Mouse (Mus musculus) limb, embryonic 11.5 days (tissue): ENCODE results near the gene Sbno2. TPM values are rescaled to one million over a fixed set of nuclear protein-coding genes. Genes with fewer than 3 reads are reported as not detected.

Source experiments
- ATAC-seq: fragments of 200-750 bp; cut with Nextera tagmentation; 2 replicates; pipeline ENCODE4 v1.8.0; 2017; ENCODE audit warnings: low read depth; ENCODE audit not compliant: insufficient number of reproducible peaks, low FRiP score, low TSS enrichment
- DNase-seq: peaks from one replicate; pipeline ENCODE4 v3.0.0-alpha.2; 2015; ENCODE audit warnings: low spot score
- H3K27ac ChIP-seq: fragments of 300-500 bp; sonication (generic); replicated peaks from 2 replicates; pipeline ENCODE4 v1.5.1; 2014; ENCODE audit warnings: low read depth, mild to moderate bottlenecking, low read length
- H3K27me3 ChIP-seq: fragments of 300-500 bp; sonication (generic); 2 replicates; pipeline ENCODE4 v1.6.1; 2014; ENCODE audit warnings: mild to moderate bottlenecking, low read length, mixed read lengths; ENCODE audit not compliant: control insufficient read depth, insufficient read depth
- H3K36me3 ChIP-seq: fragments of 300-500 bp; sonication (generic); 2 replicates; pipeline ENCODE4 v1.6.1; 2014; ENCODE audit warnings: mild to moderate bottlenecking, low read length, moderate library complexity, mixed read lengths; ENCODE audit not compliant: control insufficient read depth, insufficient read depth
- H3K4me1 ChIP-seq: fragments of 300-500 bp; sonication (generic); 2 replicates; pipeline ENCODE4 v1.6.1; 2014; ENCODE audit warnings: low read length, mixed read lengths; ENCODE audit not compliant: control insufficient read depth, insufficient read depth
- H3K4me2 ChIP-seq: fragments of 300-500 bp; sonication (generic); 2 replicates; pipeline ENCODE4 v1.6.1; 2014; ENCODE audit warnings: low read depth, mild to moderate bottlenecking, moderate library complexity; ENCODE audit not compliant: severe bottlenecking
- H3K4me3 ChIP-seq: fragments of 300-500 bp; sonication (generic); 2 replicates; pipeline ENCODE4 v1.5.1; 2014; ENCODE audit warnings: low read depth, low read length
- H3K9ac ChIP-seq: fragments of 300-500 bp; sonication (generic); 2 replicates; pipeline ENCODE4 v1.6.1; 2014; ENCODE audit warnings: mild to moderate bottlenecking, low read length
- H3K9me3 ChIP-seq: fragments of 300-500 bp; sonication (generic); 2 replicates; pipeline ENCODE4 v1.6.1; 2016; ENCODE audit warnings: low read length; ENCODE audit not compliant: control insufficient read depth
- WGBS: fragments of 180-500 bp; shearing (Covaris S2); extraction: QIAGEN DNeasy Blood & Tissue Kit; methylation state at CpG from one replicate; pipeline ENCODE4 v1.1.7; 2014; 5-methylcytosine and 5-hydroxymethylcytosine counted together
- polyA plus RNA-seq: library from polyadenylated mRNA; unstranded; fragments of >200 nt; fragmentation: Nextera tagmentation; extraction: Ambion mirVana; gene quantifications from 2 replicates; pipeline ENCODE4 v1.2.1, GENCODE M21; 2014

The Sbno2 gene
- polyA plus RNA-seq, 1 experiment from 2014 or later = 8.1 TPM

DNA sequence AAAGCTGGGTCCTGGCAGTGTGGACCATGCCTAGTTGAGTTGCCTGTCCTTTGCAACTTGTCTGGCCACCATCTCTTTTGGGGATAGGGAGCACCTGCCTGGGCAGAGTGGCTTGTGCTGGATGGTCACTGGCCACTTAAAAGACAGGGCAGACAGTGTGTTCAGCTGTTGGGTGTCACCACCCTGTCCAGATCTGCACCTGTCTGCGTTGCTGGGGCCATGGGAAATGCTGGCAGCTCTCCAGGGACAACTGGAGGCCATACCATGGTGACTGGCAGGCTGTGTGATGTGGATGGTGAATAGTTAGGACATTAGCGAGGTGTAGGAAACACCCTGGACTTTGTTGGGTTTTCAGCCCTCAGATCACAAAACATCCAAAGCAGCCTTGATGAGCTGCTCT lies 14.8 kb upstream of the Sbno2 start:
- Histone ChIP-seq H3K9me3 (no peaks in the 10 kb centered on the region), H3K4me2 (no peak overlapping the region), H3K27ac (no peak overlapping the region), H3K36me3 (peaks cover 22% of the 10 kb centered on the region), H3K9ac (no peak overlapping the region), H3K27me3 (no peaks in the 10 kb centered on the region), H3K4me3 (no peak overlapping the region), H3K4me1 (peaks cover 14% of the 10 kb centered on the region)
- no peak for DNase-seq
- 91% methylated on average over 2 of the region's 2 CpGs for WGBS
- ATAC-seq = no peak

DNA sequence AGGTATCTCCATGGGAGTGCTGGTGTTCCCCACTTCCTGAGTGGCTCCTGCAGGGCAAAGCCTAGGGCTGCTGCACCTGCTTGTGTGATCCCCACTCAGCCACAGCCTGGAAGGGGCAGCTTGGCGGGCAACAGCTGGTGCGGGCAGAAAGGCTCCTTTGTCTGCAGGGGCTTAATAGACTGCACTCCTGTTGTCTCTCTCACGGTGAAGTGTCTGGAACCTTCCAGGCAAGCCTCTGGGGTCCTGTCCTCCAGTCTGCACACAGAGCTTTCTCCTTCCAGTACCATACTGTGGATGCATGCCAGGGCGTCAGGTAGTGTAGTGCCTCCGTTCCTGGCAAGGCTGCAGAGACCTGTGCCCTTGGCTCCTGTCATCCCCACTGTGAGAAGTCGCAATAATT lies 13.2 kb upstream of the Sbno2 start:
- WGBS = 86% methylated on average over 6 of the region's 6 CpGs
- no peak for ATAC-seq
- peaks cover 18% of the 10 kb centered on the region for H3K36me3 ChIP-seq
- DNase-seq = no peak
- no peak overlapping the region; the same call in 1 of the 2 replicates for H3K9ac ChIP-seq
- no peak overlapping the region for H3K27ac ChIP-seq
- no peaks in the 10 kb centered on the region for H3K27me3 ChIP-seq
- H3K4me3 ChIP-seq = no peak overlapping the region; the same call in 1 of the 2 replicates
- peaks cover 14% of the 10 kb centered on the region for H3K4me1 ChIP-seq
- peak overlapping the region; percentile 89 for H3K4me2 ChIP-seq
- H3K9me3 ChIP-seq = no peaks in the 10 kb centered on the region

DNA sequence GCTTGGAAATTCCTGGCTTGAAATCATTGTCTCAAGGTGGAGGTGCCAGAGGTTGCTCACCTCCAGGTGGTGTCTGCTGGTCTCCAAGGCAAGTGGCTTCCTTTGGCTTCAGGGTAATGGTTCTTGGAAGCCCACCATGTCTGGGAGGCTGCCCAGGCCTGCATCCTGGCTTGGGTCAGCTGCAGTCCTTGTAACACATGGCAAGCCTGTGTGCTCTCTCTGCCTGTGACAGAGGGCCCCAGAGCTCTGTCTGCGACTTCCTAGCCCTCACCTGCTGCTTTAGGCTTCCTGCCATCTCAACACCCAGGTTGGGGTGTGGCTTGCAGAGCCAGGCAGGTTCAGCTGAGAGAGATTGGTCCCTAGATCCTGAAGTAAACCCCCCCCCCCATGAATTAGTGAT lies 12.4 kb upstream of the Sbno2 start:
- Histone ChIP-seq H3K4me3 (peak overlapping the region; percentile 85), H3K4me1 (peaks cover 14% of the 10 kb centered on the region), H3K9me3 (no peaks in the 10 kb centered on the region), H3K4me2 (peak overlapping the region; percentile 89), H3K36me3 (peaks cover 17% of the 10 kb centered on the region), H3K9ac (peak overlapping the region; percentile 92), H3K27me3 (no peaks in the 10 kb centered on the region), H3K27ac (no peak overlapping the region)
- 55% methylated on average over 1 of the region's 1 CpGs for WGBS
- ATAC-seq = no peak
- DNase-seq = no peak

DNA sequence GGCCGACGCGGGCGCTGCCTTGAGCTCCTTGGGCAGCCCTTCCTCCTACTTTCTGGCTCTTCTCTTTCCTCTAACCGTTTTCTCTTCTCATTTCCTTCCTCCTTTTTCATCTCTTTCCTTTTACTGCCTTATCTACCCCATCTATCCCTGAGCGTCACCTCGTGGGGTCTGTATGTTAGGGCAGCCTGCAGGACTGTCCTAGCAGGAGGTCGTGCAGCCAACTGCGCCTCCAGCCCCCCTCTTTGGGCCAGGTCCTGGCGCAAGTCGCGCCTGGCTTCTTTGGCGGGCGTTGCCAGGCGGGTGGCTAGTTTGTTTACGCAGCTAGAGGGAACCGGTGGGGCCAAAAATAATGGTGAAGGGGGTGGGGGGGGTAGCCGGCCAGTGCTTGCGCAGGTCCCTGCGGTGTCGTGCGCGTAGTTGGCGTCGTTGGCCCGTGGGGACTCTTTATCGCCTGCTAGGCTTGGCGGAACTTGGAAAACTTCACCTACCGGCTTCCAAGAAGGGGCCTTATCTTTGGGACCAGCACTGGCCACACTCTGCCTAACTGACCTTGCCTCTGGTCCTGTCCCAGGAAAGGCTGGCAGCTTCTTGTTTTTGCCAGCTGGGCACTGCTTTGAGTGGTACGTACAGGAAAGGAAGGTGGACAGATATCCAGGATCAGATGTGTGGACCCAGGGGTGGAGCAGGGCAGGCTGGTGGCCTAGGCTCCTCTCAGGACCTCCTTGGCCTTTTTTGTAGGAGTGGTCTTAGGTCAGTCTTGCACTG lies 11.7 kb upstream of the Sbno2 start:
- WGBS = 3% methylated on average over 30 of the region's 30 CpGs
- Histone ChIP-seq H3K27me3 (no peaks in the 10 kb centered on the region), H3K4me2 (peak overlapping the region; percentile 89), H3K4me3 (peak overlapping the region; percentile 85), H3K27ac (no peak overlapping the region; the same call in 1 of the 2 replicates), H3K9ac (peak overlapping the region; percentile 92), H3K4me1 (peaks cover 14% of the 10 kb centered on the region), H3K9me3 (no peaks in the 10 kb centered on the region), H3K36me3 (peaks cover 17% of the 10 kb centered on the region)
- ATAC-seq (no peak), DNase-seq (peak; percentile 38)

DNA sequence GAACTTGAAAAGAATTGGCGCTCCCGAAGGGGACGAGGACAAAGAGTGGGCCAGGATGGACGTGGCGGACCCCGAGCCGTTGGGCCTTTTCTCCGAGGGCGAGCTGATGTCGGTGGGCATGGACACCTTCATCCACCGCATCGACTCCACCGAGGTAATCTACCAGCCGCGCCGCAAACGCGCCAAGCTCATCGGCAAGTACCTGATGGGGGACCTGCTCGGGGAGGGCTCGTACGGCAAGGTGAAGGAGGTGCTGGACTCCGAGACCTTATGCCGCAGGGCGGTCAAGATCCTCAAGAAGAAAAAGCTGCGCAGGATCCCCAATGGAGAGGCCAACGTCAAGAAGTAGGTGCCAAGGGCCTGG lies 11.2 kb upstream of the Sbno2 start:
- Histone ChIP-seq H3K9ac (peak overlapping the region; percentile 92), H3K27me3 (no peaks in the 10 kb centered on the region), H3K36me3 (peaks cover 11% of the 10 kb centered on the region), H3K27ac (no peak overlapping the region; the same call in 1 of the 2 replicates), H3K4me3 (peak overlapping the region; percentile 85), H3K9me3 (no peaks in the 10 kb centered on the region), H3K4me1 (peaks cover 14% of the 10 kb centered on the region), H3K4me2 (peak overlapping the region; percentile 89)
- under 1% methylated on average over 27 of the region's 27 CpGs for WGBS
- DNase-seq (peak; percentile 50), ATAC-seq (no peak)

DNA sequence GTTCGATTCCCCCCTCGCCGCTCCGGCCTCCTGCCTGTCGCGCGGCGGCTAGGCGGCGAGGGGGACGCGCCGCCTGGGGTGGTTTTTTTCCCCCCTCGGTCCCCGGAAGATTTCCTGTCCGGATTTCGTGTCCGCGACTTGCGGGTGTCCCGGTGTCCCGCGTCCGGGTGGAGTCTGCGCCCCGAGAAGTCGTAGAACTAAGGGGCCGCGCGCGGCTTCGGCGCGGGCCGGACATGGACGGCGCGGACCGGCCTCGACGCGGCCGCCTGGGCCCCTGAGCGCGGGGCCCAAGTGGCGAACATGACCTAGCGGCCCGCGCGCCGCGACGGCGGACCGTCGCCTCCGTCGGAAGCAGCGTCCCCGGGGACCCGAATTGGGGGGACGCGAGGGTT lies 10.6 kb upstream of the Sbno2 start:
- no peak for ATAC-seq
- DNase-seq = no peak
- under 1% methylated on average over 63 of the region's 63 CpGs for WGBS
- peaks cover 14% of the 10 kb centered on the region for H3K4me1 ChIP-seq
- no peaks in the 10 kb centered on the region for H3K27me3 ChIP-seq
- peak overlapping the region; percentile 64 for H3K27ac ChIP-seq
- H3K9me3 ChIP-seq = no peaks in the 10 kb centered on the region
- peak overlapping the region; percentile 92 for H3K9ac ChIP-seq
- peak overlapping the region; percentile 89 for H3K4me2 ChIP-seq
- peak overlapping the region; percentile 85 for H3K4me3 ChIP-seq
- peaks cover 11% of the 10 kb centered on the region for H3K36me3 ChIP-seq

DNA sequence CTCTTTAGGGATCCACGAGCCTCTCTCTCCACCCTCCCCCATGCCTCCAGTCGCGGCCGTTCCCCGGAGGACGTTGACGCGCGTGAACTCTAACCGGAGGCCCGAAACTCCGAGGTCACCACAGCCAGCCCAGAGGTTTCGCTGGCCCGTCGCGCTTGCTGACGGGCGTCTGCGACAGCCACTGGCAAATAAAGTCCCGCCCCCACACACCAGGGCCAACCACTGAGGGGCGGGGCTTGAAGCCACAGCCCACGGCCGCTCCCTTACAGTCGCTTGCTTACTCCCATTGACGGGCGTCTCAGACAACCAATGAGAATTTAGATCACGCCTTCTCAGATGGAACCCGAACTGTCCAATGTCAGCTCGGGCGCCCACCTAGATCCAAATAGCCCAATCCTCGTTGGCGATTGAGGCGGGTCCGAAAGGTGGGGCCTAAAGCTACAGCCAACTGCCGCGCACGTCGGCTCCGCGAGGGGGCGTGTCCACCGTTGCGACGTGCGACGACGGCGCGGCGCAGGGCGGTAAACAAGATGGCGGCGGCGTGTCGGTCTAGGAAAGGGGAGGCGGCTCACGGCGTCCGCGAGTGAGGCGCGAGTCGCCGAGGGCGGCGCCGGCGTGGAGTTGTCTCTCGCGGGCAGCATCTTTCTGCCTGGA lies 10.0 kb upstream of the Sbno2 start, which contains the start of gene Stk11:
Stk11 (plus strand) TSS at position 514 of the 654 bp plus-strand sequence.
- peaks cover 14% of the 10 kb centered on the region for H3K4me1 ChIP-seq
- peaks cover 7% of the 10 kb centered on the region for H3K36me3 ChIP-seq
- peak within 1 kb of the TSS; percentile 89 for H3K4me2 ChIP-seq
- peak within 1 kb of the TSS; percentile 92 for H3K9ac ChIP-seq
- H3K4me3 ChIP-seq = peak within 1 kb of the TSS; percentile 85
- H3K27ac ChIP-seq = peak within 1 kb of the TSS; percentile 64
- H3K27me3 ChIP-seq = no peaks in the 10 kb centered on the region
- H3K9me3 ChIP-seq = no peaks in the 10 kb centered on the region
- under 1% methylated on average over 70 of the region's 70 CpGs for WGBS
- DNase-seq = peak; percentile 100
- ATAC-seq = peak; percentile 97

DNA sequence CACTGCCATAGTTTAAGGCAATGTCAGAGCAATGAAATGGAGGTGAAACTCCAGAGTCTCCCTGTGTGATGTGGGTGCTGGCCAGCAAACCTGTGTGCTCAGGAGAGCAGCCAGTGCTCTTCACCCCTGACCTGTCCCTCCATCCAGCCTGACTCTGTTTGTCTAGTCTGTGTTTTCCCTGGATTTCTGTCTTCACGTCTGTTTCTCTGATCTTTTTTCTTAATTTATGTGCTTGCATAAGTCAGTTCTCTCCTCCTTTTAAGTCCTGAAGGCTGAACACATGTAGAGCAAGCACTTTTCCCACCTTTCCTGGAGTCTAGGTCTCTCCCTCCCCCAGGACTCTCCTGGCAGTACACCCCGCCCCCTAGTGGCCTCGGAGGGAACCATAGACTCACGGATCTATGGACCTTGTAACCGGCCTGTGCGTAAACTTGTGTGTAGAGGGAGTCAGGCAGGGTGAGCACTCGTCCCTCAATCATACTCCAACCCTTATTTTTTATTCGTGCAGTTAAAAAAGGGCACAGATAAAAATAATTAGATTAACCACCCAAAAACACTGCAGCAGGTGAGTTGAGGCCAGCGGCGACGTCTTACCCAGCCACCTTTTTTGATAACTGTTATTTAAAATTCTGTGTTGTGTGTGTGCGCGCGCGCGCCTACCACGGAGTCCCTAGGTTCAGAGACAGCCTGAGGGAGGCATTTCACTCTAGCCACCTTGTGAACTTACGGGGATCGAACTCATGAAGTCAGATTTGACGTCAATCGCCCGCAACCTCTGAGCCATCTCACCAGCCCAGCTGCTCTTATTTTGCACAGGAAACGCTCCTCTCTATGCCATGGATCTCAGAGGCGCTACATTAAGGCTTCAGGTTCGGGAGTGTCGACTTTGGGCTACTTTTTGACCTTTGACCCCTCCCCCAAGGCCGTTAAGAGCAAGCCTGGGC lies 9.2 kb upstream of the Sbno2 start:
- Histone ChIP-seq H3K27ac (peak overlapping the region; percentile 53), H3K27me3 (no peaks in the 10 kb centered on the region), H3K4me2 (peak overlapping the region; percentile 52), H3K4me3 (peak overlapping the region; percentile 85), H3K36me3 (no peaks in the 10 kb centered on the region; the same call in 1 of the 2 replicates), H3K4me1 (peaks cover 14% of the 10 kb centered on the region), H3K9me3 (no peaks in the 10 kb centered on the region), H3K9ac (peak overlapping the region; percentile 48)
- DNase-seq = peak; percentile 97
- 2% methylated on average over 27 of the region's 27 CpGs for WGBS
- ATAC-seq = peak; percentile 33; the same call in 1 of the 2 replicates
